Mouse (Mus musculus) testis, adult 10 weeks (tissue): Measurements from ENCODE around the gene Nob1. TPM values are rescaled to one million over a fixed set of nuclear protein-coding genes. Genes with fewer than 3 reads are reported as not detected.

ENCODE experiments used
- polyA plus RNA-seq: library from polyadenylated mRNA; stranded (reverse); fragments of 350-450 nt; fragmentation: Illumina TruSeq; extraction: RNeasy Lipid Tissue Mini Kit (QIAGEN cat#74804); gene quantifications from one replicate; pipeline ENCODE4 v1.2.3, GENCODE M21; 2014; ENCODE audit warnings: low read depth, low replicate concordance

Nob1 gene
- polyA plus RNA-seq, result 5.6 TPM

GRCm38 (mm10) chr8:107424597-107425229, at the start of gene Nob1:
Nob1 (minus strand) TSS chr8:107425051.

GRCm38 (mm10) chr8:107435962-107436831, 11.3 kb upstream of the Nob1 start, which contains the start of gene Wwp2:
Wwp2 (plus strand) TSS chr8:107436365.

GRCm38 (mm10) chr8:107403038-107403781, 21.6 kb downstream of the Nob1 start, which contains the start of gene Nqo1:
Nqo1 (minus strand) TSS chr8:107403206.

Other genes starting within 250 kb of the Nob1 start
- gene Nfat5, start 131.6 kb downstream of the Nob1 start, polyA plus RNA-seq, result 61.8 TPM
- 4.1 TPM for gene Nqo1, start 21.8 kb downstream of the Nob1 start, polyA plus RNA-seq
- 45.7 TPM for gene Wwp2, start 11.3 kb upstream of the Nob1 start, polyA plus RNA-seq
- 69.2 TPM for gene Psmd7, start 163.4 kb upstream of the Nob1 start, polyA plus RNA-seq